Mouse (Mus musculus) heart, adult 2 months (tissue): ENCODE measurements around the gene Dyrk2.

ENCODE experiments used
- CTCF ChIP-seq: fragments of 200-600 bp; IDR thresholded peaks from 2 replicates; pipeline ENCODE4 v1.8.1; 2022; ENCODE audit warnings: antibody characterized with exemption, mild to moderate bottlenecking, moderate library complexity
- EP300 ChIP-seq: fragments of 200-500 bp; IDR thresholded peaks from 2 replicates; pipeline ENCODE4 v1.6.1; 2011; ENCODE audit warnings: low read depth, low read length, control low read depth; ENCODE audit not compliant: insufficient read depth
- POLR2A ChIP-seq: fragments of 200-500 bp; IDR thresholded peaks from 2 replicates; pipeline ENCODE4 v1.6.1; 2011; ENCODE audit warnings: mild to moderate bottlenecking, low read depth, low read length, control low read depth; ENCODE audit not compliant: insufficient read depth

- TF ChIP-seq CTCF, result no peak
- TF ChIP-seq EP300, result no peak
- TF ChIP-seq POLR2A, result no peak
Observed at GRCm38 (mm10) chr10:118824830-118825229, 45.2 kb downstream of the Dyrk2 start.
